Mouse (Mus musculus): Measurements from ENCODE around the gene Il15ra.
A peak's percentile ranks its signal among the peaks of the same experiment; 100 is the strongest.
"Not testable (repeated sequence)": the region's sequence is repeated elsewhere in the genome, so short reads cannot be mapped to it uniquely, and the experiment has no call there.

The Il15ra gene

DNA sequence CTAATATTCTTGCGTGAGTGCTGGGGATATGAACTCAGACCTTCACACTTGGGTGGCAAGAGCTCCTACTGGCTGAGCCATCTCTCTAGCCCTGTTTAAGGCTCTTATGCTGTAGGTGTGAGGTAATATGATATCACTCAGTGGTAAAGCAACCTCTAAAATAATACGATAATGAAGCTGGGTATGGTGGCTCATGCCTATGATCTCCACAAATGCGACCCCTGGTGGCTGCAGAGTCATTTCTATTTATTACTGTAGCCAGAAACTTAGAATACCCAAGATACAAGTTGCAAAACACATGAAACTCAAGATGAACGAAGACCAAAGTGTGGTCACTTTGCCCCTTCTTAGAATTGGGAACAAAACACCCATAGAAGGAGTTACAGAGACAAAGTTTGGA lies 5.0 kb downstream of the Il15ra start:
- not testable (repeated sequence) for DNase-seq (ENCODE audit: low spot score)

DNA sequence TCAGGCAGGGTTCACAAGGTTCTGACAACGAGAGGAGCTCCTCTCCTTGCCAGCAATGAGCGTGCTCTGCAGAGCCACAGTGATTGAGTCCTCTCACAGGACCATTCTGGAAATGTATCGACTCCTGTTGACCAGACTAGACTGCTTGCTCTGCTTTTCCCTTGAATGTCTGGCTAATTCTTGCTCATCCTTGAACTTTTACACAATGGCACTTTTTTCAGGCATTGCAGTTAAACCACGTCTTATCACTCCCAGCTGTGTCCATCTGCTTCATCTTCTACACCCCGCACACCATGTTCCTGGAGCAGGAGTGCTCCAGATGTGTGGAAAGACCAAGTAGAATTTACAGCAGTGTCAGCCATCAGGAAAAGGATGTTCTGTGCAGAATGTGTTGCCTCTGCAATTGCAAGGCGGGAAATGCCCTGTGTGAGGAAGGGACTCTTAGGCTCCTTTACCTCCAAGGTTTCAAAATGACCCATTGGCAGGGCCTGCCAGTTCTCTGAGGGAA lies 7.4 kb downstream of the Il15ra start:
- DNase-seq (ENCODE audit: low spot score): no peak

GRCm38 (mm10) chr2:11713021-11713420 lies 7.9 kb downstream of the Il15ra start:
- no peak for DNase-seq (ENCODE audit: low spot score)

GRCm38 (mm10) chr2:11714535-11714934 lies 9.4 kb downstream of the Il15ra start:
- peak; percentile 15 for DNase-seq (ENCODE audit: low spot score)

GRCm38 (mm10) chr2:11718573-11718972 lies 13.5 kb downstream of the Il15ra start:
- no peak for DNase-seq (ENCODE audit: low spot score)

- DNase-seq (ENCODE audit: low spot score): no peak
These were observed 17.5 kb downstream of the Il15ra start for GRCm38 (mm10) chr2:11722564-11722963.

- DNase-seq (ENCODE audit: low spot score): no peak
These were observed 22.5 kb downstream of the Il15ra start for GRCm38 (mm10) chr2:11727574-11727973.

- no peak for DNase-seq (ENCODE audit: low spot score)
These were observed 24.0 kb downstream of the Il15ra start for GRCm38 (mm10) chr2:11729091-11729490.

DNA sequence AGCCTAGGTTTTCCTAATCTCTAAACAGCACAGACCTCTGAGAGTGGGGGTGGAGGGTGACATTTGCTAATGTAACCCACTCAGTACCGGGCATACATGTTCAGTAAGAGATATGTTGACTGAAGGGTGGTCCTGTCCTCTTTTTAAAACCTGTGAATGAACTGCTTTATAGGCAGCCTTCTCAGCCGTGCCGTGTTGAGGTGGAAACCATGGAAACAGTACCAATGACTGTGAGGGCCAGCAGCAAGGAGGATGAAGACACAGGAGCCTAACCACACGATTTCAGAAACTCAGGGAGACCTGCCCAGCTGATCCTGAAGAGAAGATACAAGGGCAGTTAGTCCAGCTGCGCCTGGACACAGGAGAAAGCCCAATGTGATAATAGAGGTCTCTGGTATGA lies 27.9 kb downstream of the Il15ra start:
- no peak for DNase-seq (ENCODE audit: low spot score)

DNA sequence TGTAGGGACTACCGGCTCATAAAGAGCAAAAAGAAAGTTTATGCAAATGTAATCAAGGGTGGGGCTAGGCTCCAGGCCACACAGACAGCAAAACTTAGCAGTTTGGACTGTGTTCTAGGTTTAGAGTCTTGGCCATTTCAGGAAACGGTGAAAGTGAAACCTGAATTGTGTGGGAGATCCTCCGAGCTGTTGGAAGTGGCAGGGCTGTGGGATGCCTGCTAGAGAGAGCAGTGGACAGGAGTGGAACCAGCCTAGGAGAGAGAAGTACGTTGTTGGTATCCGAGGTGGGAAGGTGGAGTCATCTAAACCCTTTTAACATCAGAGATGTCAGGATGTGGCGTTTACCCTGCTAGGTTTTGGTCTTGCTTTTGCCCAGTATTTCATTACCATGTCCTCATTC lies 30.8 kb downstream of the Il15ra start:
- no peak for DNase-seq (ENCODE audit: low spot score)

- no peak for DNase-seq (ENCODE audit: low spot score)
These were observed 33.7 kb downstream of the Il15ra start for GRCm38 (mm10) chr2:11738794-11739193.

DNA sequence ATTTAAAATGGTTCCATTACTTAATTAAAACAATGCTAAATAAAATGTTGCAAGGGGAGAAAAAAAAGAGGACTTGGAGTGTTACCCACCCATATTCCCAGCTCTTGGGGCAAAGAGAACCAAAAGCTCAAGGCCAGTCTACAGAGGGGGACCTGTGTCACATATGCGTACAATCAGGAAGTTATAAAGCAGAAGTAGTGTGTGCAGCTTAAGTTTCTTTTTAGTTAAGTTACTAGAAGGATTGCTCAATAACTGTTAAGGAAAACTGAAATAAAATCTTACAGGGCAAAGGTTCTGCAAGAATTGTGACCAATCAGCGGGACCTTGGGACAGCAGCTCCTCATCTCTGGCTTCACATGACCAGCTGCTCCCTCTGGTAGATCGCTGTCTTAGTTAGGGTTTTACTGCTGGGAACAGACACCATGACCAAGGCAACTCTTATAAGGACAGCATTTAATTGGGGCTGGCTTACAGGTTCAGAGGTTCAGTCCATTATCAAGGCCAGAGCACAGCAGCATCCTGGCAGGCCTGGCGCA lies 34.5 kb downstream of the Il15ra start:
- no peak for DNase-seq (ENCODE audit: low spot score)

DNA sequence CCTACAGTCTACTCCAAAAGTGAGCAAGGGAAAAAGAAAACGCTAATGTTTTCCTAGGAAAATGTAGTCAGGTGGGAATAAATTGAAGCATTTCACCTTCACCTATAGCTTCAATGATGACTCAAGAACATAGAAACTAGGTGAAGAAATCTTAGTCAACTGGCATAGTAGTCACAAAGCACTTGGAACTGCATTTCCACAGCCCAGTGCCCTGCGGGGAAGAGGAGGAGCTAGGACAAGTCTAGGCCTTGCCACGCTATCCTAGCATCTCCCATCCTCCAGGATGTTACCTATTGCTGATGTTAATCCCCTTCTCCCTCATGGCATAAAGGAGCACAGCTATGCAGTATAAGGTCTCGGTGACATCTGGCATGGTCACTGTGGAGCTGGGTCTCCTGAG lies 57.5 kb downstream of the Il15ra start:
- DNase-seq (ENCODE audit: low spot score): no peak

DNA sequence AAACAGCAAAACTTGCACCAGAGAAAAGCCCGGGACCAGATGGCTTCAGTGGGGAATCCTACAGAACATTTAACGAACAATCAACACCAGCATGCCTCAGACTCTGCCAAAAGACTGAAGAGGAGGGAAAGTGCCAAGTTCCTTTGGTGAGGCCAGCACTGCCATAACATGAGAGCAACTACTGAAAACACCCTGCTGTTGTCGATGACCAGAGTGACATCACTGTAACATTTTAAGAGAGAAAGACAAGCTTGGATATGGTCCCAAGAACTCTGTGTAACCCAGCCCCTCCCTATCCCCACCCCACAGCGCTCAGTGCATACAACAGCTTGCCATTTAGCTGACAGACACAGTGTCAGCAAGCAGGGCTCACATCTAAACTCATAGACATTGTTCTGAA lies 60.6 kb downstream of the Il15ra start:
- no peak for DNase-seq (ENCODE audit: low spot score)

GRCm38 (mm10) chr2:11766485-11767160 lies 61.5 kb downstream of the Il15ra start:
- DNase-seq (ENCODE audit: low spot score): no peak

DNA sequence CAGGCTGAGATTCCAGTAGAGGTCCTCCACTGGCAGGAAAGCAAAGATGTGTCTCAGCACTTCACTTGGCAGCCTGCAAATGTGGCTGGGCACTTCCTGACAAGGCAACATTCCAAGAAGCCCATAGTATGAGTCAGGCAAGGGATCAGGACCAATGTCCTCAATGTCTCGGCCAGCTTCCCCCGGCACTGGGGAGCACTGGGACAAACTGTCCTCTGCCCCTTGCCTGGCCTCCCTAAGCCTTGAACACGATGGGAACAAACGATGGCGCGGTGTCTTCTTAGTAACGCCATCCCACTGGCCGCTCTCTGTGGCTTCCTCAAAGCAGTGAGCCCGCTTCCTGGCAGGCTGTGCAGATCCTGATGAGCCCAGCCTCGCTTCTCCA lies 62.1 kb downstream of the Il15ra start:
- no peak for DNase-seq (ENCODE audit: low spot score)

GRCm38 (mm10) chr2:11771701-11772100 lies 66.6 kb downstream of the Il15ra start:
- DNase-seq (ENCODE audit: low spot score): no peak

DNA sequence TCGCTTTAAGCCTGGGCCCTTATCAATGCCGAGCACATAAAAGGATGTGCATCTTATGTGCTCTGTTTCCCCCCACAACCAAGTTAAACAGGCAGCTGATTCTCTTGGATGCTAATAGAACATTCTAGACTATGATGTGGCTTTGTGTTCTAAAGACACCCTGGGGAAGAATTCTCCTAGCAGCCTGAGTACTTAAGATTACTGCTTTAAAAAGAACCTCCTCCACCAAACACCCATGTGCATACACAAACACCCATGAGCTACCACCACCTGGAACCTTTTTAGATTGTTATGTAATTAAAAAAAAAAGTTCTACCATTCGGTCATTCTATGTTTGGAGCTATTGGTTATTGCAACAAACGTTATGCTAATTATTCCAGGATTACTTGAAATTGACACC lies 67.3 kb downstream of the Il15ra start:
- peak; percentile 36 for DNase-seq (ENCODE audit: low spot score)

- no peak for DNase-seq (ENCODE audit: low spot score)
These were observed 69.3 kb downstream of the Il15ra start for GRCm38 (mm10) chr2:11774426-11774825.

DNA sequence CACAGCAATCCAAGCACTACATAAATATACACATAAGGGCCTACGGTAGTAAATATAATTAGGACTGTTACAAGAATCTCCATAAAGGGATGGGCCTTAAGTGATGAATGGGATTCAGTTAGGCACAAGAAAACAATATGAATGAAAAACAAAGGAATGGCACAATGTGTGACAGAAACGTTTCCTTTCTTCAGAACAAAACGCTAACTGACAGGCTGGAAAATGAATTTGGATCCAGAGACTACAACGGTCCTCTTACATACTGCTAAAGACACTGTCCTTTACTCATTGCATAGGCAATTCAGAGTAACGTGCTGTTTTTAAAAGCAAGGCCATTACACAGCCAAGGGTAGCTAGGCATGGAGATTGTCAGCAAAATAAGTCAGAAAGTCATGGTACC lies 70.0 kb downstream of the Il15ra start:
- no peak for DNase-seq (ENCODE audit: low spot score)

DNA sequence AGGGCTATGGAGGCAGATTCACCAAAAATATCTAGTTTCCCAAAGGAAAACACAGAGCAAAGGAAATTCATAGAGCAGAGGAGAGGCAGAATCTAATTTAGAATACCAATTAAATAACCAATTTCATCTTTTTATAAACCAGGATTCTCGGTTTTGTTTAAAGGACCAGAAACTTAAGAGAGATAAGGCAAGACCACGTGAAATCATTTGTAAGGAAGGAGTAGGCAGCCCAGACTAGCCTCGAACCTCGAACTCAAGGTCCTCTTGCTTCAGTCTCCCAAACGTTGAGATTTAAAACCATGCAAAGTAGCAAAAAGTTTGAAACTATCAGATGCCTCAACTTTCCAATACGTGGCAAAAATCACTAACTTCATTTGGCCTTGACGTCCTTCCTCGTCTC lies 71.3 kb downstream of the Il15ra start:
- DNase-seq (ENCODE audit: low spot score): no peak

DNA sequence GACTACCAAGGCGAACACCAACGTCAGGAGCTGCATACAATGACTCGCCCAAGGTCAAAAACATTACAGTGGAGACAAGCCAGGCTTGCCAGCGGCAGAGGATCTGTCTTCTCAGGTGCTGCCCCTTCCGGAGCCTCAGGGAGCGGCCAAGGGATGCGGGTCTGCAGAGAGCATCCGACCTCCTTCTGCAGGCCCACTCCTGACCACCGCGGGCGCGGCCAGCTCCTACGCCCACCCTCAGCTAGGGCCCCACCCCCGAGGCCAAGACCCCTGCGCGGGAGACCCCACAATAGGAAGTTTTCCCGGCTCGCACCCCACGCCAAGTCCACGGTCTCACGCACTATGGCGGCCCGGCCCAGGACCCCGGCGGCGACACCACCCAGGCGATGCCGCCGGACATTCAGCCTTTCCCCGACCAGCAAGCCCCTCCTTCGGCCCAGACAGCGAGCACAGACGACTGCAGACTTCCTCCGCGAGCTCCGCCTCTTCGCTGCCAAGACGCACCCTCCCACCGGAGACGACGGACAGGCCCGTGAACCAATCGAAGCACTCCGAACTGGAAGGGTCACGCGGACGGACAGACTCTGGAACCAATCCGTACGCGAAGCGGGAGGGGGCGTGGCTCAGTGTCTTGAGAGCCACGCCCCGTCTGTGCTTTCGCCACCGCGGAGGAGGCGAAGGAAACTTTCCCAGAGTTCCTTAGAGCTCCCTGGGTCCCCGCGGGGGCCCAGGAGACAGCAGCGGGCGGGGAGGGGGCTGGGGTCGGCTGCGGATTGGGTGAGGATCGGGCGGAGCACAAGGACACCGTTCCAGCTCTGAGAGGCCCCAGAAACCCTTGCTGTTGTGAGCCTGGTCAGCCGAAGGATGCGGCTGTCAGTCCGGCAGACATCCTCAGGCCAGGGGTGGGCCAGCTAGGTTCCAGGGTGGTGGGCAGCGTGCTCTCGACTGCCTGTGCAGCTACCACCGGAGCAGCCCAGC lies 72.3 kb downstream of the Il15ra start, which contains the start of the genes Fbh1 and Ankrd16:
Gene Fbh1 (minus strand): TSS at position 492 of the 978 bp plus-strand sequence.
Gene Ankrd16 (plus strand): TSS at position 786 of the 978 bp plus-strand sequence.
- peak; percentile 99 for DNase-seq (ENCODE audit: low spot score)
